Mouse (Mus musculus) limb, embryonic 15.5 days (tissue): ENCODE results near the gene Slc24a3. TPM values are rescaled to one million over a fixed set of nuclear protein-coding genes. Genes with fewer than 3 reads are reported as not detected.

Experiments
- ATAC-seq: fragments of 200-750 bp; cut with Nextera tagmentation; 2 replicates; pipeline ENCODE4 v1.8.0; 2017; ENCODE audit warnings: low read depth, moderate TSS enrichment; ENCODE audit not compliant: insufficient number of reproducible peaks, low FRiP score, low TSS enrichment
- H3K27ac ChIP-seq: fragments of 300-500 bp; sonication (generic); 2 replicates; pipeline ENCODE4 v1.5.1; 2015; ENCODE audit warnings: moderate library complexity, mild to moderate bottlenecking, inconsistent platforms
- H3K27me3 ChIP-seq: fragments of 300-500 bp; sonication (generic); 2 replicates; pipeline ENCODE4 v1.6.1; 2015; ENCODE audit warnings: inconsistent platforms
- H3K36me3 ChIP-seq: fragments of 300-500 bp; sonication (generic); 2 replicates; pipeline ENCODE4 v1.6.1; 2015; ENCODE audit warnings: inconsistent platforms
- H3K4me1 ChIP-seq: fragments of 300-500 bp; sonication (generic); 2 replicates; pipeline ENCODE4 v1.6.1; 2015; ENCODE audit warnings: inconsistent platforms
- H3K4me2 ChIP-seq: fragments of 300-500 bp; sonication (generic); 2 replicates; pipeline ENCODE4 v1.6.1; 2015; ENCODE audit warnings: mild to moderate bottlenecking, inconsistent platforms
- H3K4me3 ChIP-seq: fragments of 300-500 bp; sonication (generic); 2 replicates; pipeline ENCODE4 v1.5.1; 2015; ENCODE audit warnings: mild to moderate bottlenecking, inconsistent platforms
- H3K9ac ChIP-seq: fragments of 300-500 bp; sonication (generic); 2 replicates; pipeline ENCODE4 v1.6.1; 2015; ENCODE audit warnings: inconsistent platforms
- H3K9me3 ChIP-seq: fragments of 300-500 bp; sonication (generic); 2 replicates; pipeline ENCODE4 v1.6.1; 2016; ENCODE audit warnings: inconsistent platforms
- WGBS: fragments of 180-500 bp; shearing (Covaris S2); methylation state at CpG from one replicate; pipeline ENCODE4 v1.1.7; 2015; 5-methylcytosine and 5-hydroxymethylcytosine counted together
- polyA plus RNA-seq: library from polyadenylated mRNA; unstranded; fragments of >200 nt; fragmentation: Nextera tagmentation; extraction: Ambion mirVana; gene quantifications from 2 replicates; pipeline ENCODE4 v1.2.1, GENCODE M21; 2015

The Slc24a3 gene
- polyA plus RNA-seq, 1 experiment from 2014 or later, result 2.7 TPM

GRCm38 (mm10) chr2:145477484-145477883 lies 309.9 kb downstream of the Slc24a3 start:
- ATAC-seq, result no peak
- Histone ChIP-seq H3K27me3 (no peaks in the 10 kb centered on the region), H3K4me2 (no peak overlapping the region), H3K9ac (no peak overlapping the region), H3K36me3 (no peaks in the 10 kb centered on the region), H3K4me3 (no peak overlapping the region), H3K27ac (no peak overlapping the region), H3K4me1 (no peaks in the 10 kb centered on the region), H3K9me3 (no peaks in the 10 kb centered on the region)
- WGBS, result 53% methylated on average over 2 of the region's 2 CpGs

- H3K9ac ChIP-seq, result no peak overlapping the region
- 10% methylated on average over 2 of the region's 2 CpGs for WGBS
- H3K27ac ChIP-seq, result no peak overlapping the region
- ATAC-seq, result no peak
- H3K27me3 ChIP-seq, result no peaks in the 10 kb centered on the region
- no peaks in the 10 kb centered on the region for H3K36me3 ChIP-seq
- H3K9me3 ChIP-seq, result no peaks in the 10 kb centered on the region
- H3K4me2 ChIP-seq, result no peak overlapping the region
- H3K4me1 ChIP-seq, result no peaks in the 10 kb centered on the region
- H3K4me3 ChIP-seq, result no peak overlapping the region
These were observed 312.1 kb downstream of the Slc24a3 start for GRCm38 (mm10) chr2:145479676-145480075.

GRCm38 (mm10) chr2:145500231-145500630 lies 332.7 kb downstream of the Slc24a3 start:
- Histone ChIP-seq H3K27me3 (no peaks in the 10 kb centered on the region), H3K4me2 (no peak overlapping the region), H3K27ac (no peak overlapping the region), H3K4me1 (no peaks in the 10 kb centered on the region), H3K9me3 (no peaks in the 10 kb centered on the region), H3K36me3 (no peaks in the 10 kb centered on the region), H3K9ac (no peak overlapping the region), H3K4me3 (no peak overlapping the region)
- no peak for ATAC-seq

- ATAC-seq, result no peak
- Histone ChIP-seq H3K9ac (no peak overlapping the region), H3K36me3 (no peaks in the 10 kb centered on the region), H3K27me3 (no peaks in the 10 kb centered on the region), H3K4me3 (no peak overlapping the region), H3K4me2 (no peak overlapping the region), H3K27ac (no peak overlapping the region), H3K4me1 (no peaks in the 10 kb centered on the region), H3K9me3 (no peaks in the 10 kb centered on the region)
- WGBS, result 76% methylated on average over 1 of the region's 1 CpGs
These were observed 333.9 kb downstream of the Slc24a3 start for GRCm38 (mm10) chr2:145501472-145501871.

- Histone ChIP-seq H3K4me3 (no peak overlapping the region), H3K36me3 (no peaks in the 10 kb centered on the region), H3K9ac (no peak overlapping the region), H3K4me1 (no peaks in the 10 kb centered on the region), H3K4me2 (no peak overlapping the region), H3K27me3 (no peaks in the 10 kb centered on the region), H3K27ac (no peak overlapping the region), H3K9me3 (no peaks in the 10 kb centered on the region)
- 87% methylated on average over 2 of the region's 2 CpGs for WGBS
- no peak for ATAC-seq
These were observed 340.1 kb downstream of the Slc24a3 start for GRCm38 (mm10) chr2:145507702-145508101.

GRCm38 (mm10) chr2:145510650-145511225 lies 343.2 kb downstream of the Slc24a3 start:
- H3K9me3 ChIP-seq, result no peaks in the 10 kb centered on the region
- H3K4me3 ChIP-seq, result no peak overlapping the region
- H3K4me2 ChIP-seq, result no peak overlapping the region
- no peak for ATAC-seq
- no peak overlapping the region for H3K27ac ChIP-seq
- no peak overlapping the region for H3K9ac ChIP-seq
- no peaks in the 10 kb centered on the region for H3K36me3 ChIP-seq
- no peaks in the 10 kb centered on the region for H3K4me1 ChIP-seq
- no peaks in the 10 kb centered on the region for H3K27me3 ChIP-seq
- WGBS, result 80% methylated on average over 7 of the region's 7 CpGs

GRCm38 (mm10) chr2:145515956-145516355 lies 348.4 kb downstream of the Slc24a3 start:
- Histone ChIP-seq H3K4me3 (no peak overlapping the region), H3K9ac (no peak overlapping the region), H3K36me3 (no peaks in the 10 kb centered on the region), H3K27ac (no peak overlapping the region), H3K4me2 (no peak overlapping the region), H3K4me1 (no peaks in the 10 kb centered on the region), H3K9me3 (no peaks in the 10 kb centered on the region), H3K27me3 (peaks cover 4% of the 10 kb centered on the region; the same call in 1 of the 2 replicates)
- no peak for ATAC-seq
- WGBS, result 77% methylated on average over 4 of the region's 4 CpGs

- no peak overlapping the region for H3K4me3 ChIP-seq
- H3K9ac ChIP-seq, result no peak overlapping the region
- no peak overlapping the region for H3K27ac ChIP-seq
- H3K36me3 ChIP-seq, result no peaks in the 10 kb centered on the region
- no peak for ATAC-seq
- WGBS, result 44% methylated on average over 9 of the region's 9 CpGs
- H3K27me3 ChIP-seq, result peaks cover 4% of the 10 kb centered on the region; the same call in 1 of the 2 replicates
- H3K4me2 ChIP-seq, result no peak overlapping the region; the same call in 1 of the 2 replicates
- H3K9me3 ChIP-seq, result no peaks in the 10 kb centered on the region
- no peaks in the 10 kb centered on the region for H3K4me1 ChIP-seq
These were observed 349.8 kb downstream of the Slc24a3 start for GRCm38 (mm10) chr2:145517346-145517745.

- Histone ChIP-seq H3K4me1 (no peaks in the 10 kb centered on the region), H3K27me3 (peaks cover 4% of the 10 kb centered on the region; the same call in 1 of the 2 replicates), H3K9ac (no peak overlapping the region), H3K4me3 (no peak overlapping the region), H3K36me3 (no peaks in the 10 kb centered on the region), H3K4me2 (no peak overlapping the region), H3K9me3 (no peaks in the 10 kb centered on the region), H3K27ac (no peak overlapping the region)
- ATAC-seq, result no peak
- 49% methylated on average over 3 of the region's 3 CpGs for WGBS
These were observed 354.5 kb downstream of the Slc24a3 start for GRCm38 (mm10) chr2:145522017-145522416.

GRCm38 (mm10) chr2:145523381-145523780 lies 355.8 kb downstream of the Slc24a3 start:
- no peak for ATAC-seq
- no peaks in the 10 kb centered on the region for H3K4me1 ChIP-seq
- H3K27me3 ChIP-seq, result peaks cover 4% of the 10 kb centered on the region; the same call in 1 of the 2 replicates
- WGBS, result 90% methylated on average over 4 of the region's 4 CpGs
- H3K4me3 ChIP-seq, result no peak overlapping the region
- H3K4me2 ChIP-seq, result no peak overlapping the region
- H3K9ac ChIP-seq, result no peak overlapping the region
- H3K36me3 ChIP-seq, result no peaks in the 10 kb centered on the region
- no peak overlapping the region for H3K27ac ChIP-seq
- H3K9me3 ChIP-seq, result no peaks in the 10 kb centered on the region

- Histone ChIP-seq H3K9ac (no peak overlapping the region), H3K9me3 (no peaks in the 10 kb centered on the region), H3K4me1 (no peaks in the 10 kb centered on the region), H3K27ac (no peak overlapping the region), H3K4me3 (no peak overlapping the region), H3K27me3 (no peaks in the 10 kb centered on the region), H3K36me3 (no peaks in the 10 kb centered on the region), H3K4me2 (no peak overlapping the region)
- ATAC-seq, result no peak
- WGBS, result 68% methylated on average over 1 of the region's 1 CpGs
These were observed 359.6 kb downstream of the Slc24a3 start for GRCm38 (mm10) chr2:145527151-145527550.

- no peak overlapping the region for H3K4me3 ChIP-seq
- no peak overlapping the region for H3K9ac ChIP-seq
- H3K9me3 ChIP-seq, result no peaks in the 10 kb centered on the region
- no peak overlapping the region for H3K27ac ChIP-seq
- no peaks in the 10 kb centered on the region for H3K36me3 ChIP-seq
- H3K4me2 ChIP-seq, result no peak overlapping the region
- ATAC-seq, result no peak
- 66% methylated on average over 4 of the region's 4 CpGs for WGBS
- H3K27me3 ChIP-seq, result no peaks in the 10 kb centered on the region
- H3K4me1 ChIP-seq, result no peaks in the 10 kb centered on the region
These were observed 363.4 kb downstream of the Slc24a3 start for GRCm38 (mm10) chr2:145530941-145531353.

GRCm38 (mm10) chr2:145533086-145533485 lies 365.5 kb downstream of the Slc24a3 start:
- H3K4me1 ChIP-seq, result no peaks in the 10 kb centered on the region
- no peak overlapping the region for H3K4me2 ChIP-seq
- H3K9me3 ChIP-seq, result no peaks in the 10 kb centered on the region
- H3K36me3 ChIP-seq, result no peaks in the 10 kb centered on the region
- H3K27me3 ChIP-seq, result no peaks in the 10 kb centered on the region
- 89% methylated on average over 2 of the region's 2 CpGs for WGBS
- no peak overlapping the region for H3K9ac ChIP-seq
- ATAC-seq, result no peak
- no peak overlapping the region for H3K4me3 ChIP-seq
- no peak overlapping the region for H3K27ac ChIP-seq
